Mouse (Mus musculus) hindbrain, embryonic 16.5 days (tissue): ENCODE measurements around the gene Kcne1. TPM values are rescaled to one million over a fixed set of nuclear protein-coding genes. Genes with fewer than 3 reads are reported as not detected.
A peak's percentile ranks its signal among the peaks of the same experiment; 100 is the strongest.

Source experiments
- ATAC-seq: fragments of 200-750 bp; cut with Nextera tagmentation; 2 replicates; pipeline ENCODE4 v1.8.0; 2017; ENCODE audit warnings: moderate TSS enrichment, moderate library complexity
- H3K27ac ChIP-seq: fragments of 300-500 bp; sonication (generic); 2 replicates; pipeline ENCODE4 v1.5.1; 2014; ENCODE audit warnings: low read depth, mild to moderate bottlenecking, control low read depth, low read length, moderate library complexity
- H3K27me3 ChIP-seq: fragments of 300-500 bp; sonication (generic); replicated peaks from 2 replicates; pipeline ENCODE4 v1.6.1; 2014; ENCODE audit warnings: low read length; ENCODE audit not compliant: control insufficient read depth, insufficient read depth
- H3K36me3 ChIP-seq: fragments of 300-500 bp; sonication (generic); 2 replicates; pipeline ENCODE4 v1.6.1; 2014; ENCODE audit warnings: mild to moderate bottlenecking, low read length, moderate library complexity, mixed read lengths; ENCODE audit not compliant: control insufficient read depth, insufficient read depth
- H3K4me1 ChIP-seq: fragments of 300-500 bp; sonication (generic); 2 replicates; pipeline ENCODE4 v1.6.1; 2014; ENCODE audit warnings: low read depth, low read length; ENCODE audit not compliant: control insufficient read depth, insufficient read depth
- H3K4me2 ChIP-seq: fragments of 300-500 bp; sonication (generic); 2 replicates; pipeline ENCODE4 v1.6.1; 2014; ENCODE audit warnings: mild to moderate bottlenecking, low read length, control low read depth, moderate library complexity
- H3K4me3 ChIP-seq: fragments of 300-500 bp; sonication (generic); 2 replicates; pipeline ENCODE4 v1.5.1; 2014; ENCODE audit warnings: mild to moderate bottlenecking, low read length, control low read depth, moderate library complexity
- H3K9ac ChIP-seq: fragments of 300-500 bp; sonication (generic); 2 replicates; pipeline ENCODE4 v1.6.1; 2014; ENCODE audit warnings: low read depth, mild to moderate bottlenecking, control low read depth, low read length, moderate library complexity
- H3K9me3 ChIP-seq: fragments of 300-500 bp; sonication (generic); 2 replicates; pipeline ENCODE4 v1.6.1; 2014; ENCODE audit warnings: mild to moderate bottlenecking, low read length, moderate library complexity; ENCODE audit not compliant: control insufficient read depth
- WGBS: fragments of 180-500 bp; shearing (Covaris S2); extraction: QIAGEN DNeasy Blood & Tissue Kit; methylation state at CpG from one replicate; pipeline ENCODE4 v1.1.7; 2014; 5-methylcytosine and 5-hydroxymethylcytosine counted together
- polyA plus RNA-seq: library from polyadenylated mRNA; unstranded; fragments of >200 nt; fragmentation: Nextera tagmentation; extraction: Ambion mirVana; gene quantifications from 2 replicates; pipeline ENCODE4 v1.2.1, GENCODE M21; 2015

Kcne1 gene
- polyA plus RNA-seq, 1 experiment from 2014 or later, result 0.28 TPM

- Histone ChIP-seq H3K9ac (no peak overlapping the region), H3K36me3 (peaks cover 14% of the 10 kb centered on the region), H3K4me1 (peaks cover 30% of the 10 kb centered on the region), H3K4me2 (no peak overlapping the region; the same call in 1 of the 2 replicates), H3K27me3 (no peaks in the 10 kb centered on the region), H3K9me3 (no peaks in the 10 kb centered on the region), H3K4me3 (no peak overlapping the region), H3K27ac (no peak overlapping the region)
- WGBS, result 57% methylated on average over 10 of the region's 10 CpGs
- ATAC-seq, result no peak
Measured at GRCm38 (mm10) chr16:92397745-92398573, 38.7 kb upstream of the Kcne1 start.

- no peaks in the 10 kb centered on the region; the same call in none of the 2 replicates for H3K4me1 ChIP-seq
- H3K27me3 ChIP-seq, result no peaks in the 10 kb centered on the region
- H3K4me2 ChIP-seq, result no peak overlapping the region
- no peak for ATAC-seq
- peaks cover 22% of the 10 kb centered on the region for H3K36me3 ChIP-seq
- no peaks in the 10 kb centered on the region for H3K9me3 ChIP-seq
- H3K9ac ChIP-seq, result no peak overlapping the region
- H3K4me3 ChIP-seq, result no peak overlapping the region
- no peak overlapping the region for H3K27ac ChIP-seq
- 100% methylated on average over 3 of the region's 3 CpGs for WGBS
Measured at GRCm38 (mm10) chr16:92393732-92394131, 34.5 kb upstream of the Kcne1 start.

DNA sequence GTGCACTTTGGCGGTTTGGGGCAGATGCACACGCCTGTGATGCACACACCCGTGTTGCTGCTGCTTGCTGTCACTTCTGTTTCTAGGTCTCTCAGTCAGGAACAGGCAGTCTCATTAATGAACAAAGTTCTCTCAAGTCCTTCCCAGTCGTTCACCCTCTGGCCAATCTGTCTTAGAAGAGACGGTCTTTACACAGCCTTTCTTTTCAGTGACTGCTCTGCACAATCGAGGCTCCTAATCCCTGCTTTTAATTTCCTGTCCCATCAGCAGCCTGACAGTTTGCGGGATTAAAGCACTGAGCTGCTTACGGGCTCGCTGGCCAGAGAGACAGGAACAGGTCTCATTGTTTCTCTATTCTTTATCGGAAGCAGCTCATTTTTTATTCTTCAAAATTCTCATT lies 28.4 kb upstream of the Kcne1 start:
- Histone ChIP-seq H3K9me3 (no peaks in the 10 kb centered on the region), H3K4me2 (no peak overlapping the region), H3K36me3 (peaks cover 9% of the 10 kb centered on the region; the same call in 1 of the 2 replicates), H3K9ac (no peak overlapping the region), H3K27ac (no peak overlapping the region), H3K4me1 (peaks cover under 1% of the 10 kb centered on the region), H3K27me3 (no peaks in the 10 kb centered on the region), H3K4me3 (no peak overlapping the region)
- WGBS, result 49% methylated on average over 10 of the region's 10 CpGs
- no peak for ATAC-seq

DNA sequence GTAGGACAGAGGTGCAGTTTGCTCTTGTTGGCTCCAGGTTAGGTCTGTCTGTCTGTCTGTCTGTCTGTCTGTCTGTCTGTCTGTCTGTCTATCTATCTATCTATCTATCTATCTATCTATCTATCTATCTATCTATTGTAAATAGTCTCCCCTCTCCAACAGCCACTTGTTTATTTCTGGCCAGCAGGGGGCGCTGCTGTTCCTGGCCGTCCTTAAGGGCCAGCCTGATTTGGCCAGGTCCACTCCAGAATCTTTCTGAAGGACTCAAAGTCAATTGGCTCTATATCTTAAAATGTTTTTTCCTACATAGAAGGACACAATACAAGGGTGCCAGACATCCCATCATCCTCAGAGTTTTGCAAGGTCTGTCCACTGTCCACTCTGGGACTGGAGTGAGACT lies 25.8 kb upstream of the Kcne1 start:
- Histone ChIP-seq H3K4me3 (no peak overlapping the region), H3K36me3 (no peaks in the 10 kb centered on the region), H3K4me1 (peaks cover 7% of the 10 kb centered on the region), H3K9me3 (no peaks in the 10 kb centered on the region), H3K9ac (no peak overlapping the region), H3K4me2 (no peak overlapping the region), H3K27me3 (no peaks in the 10 kb centered on the region), H3K27ac (no peak overlapping the region)
- ATAC-seq, result no peak
- 2% methylated on average over 2 of the region's 2 CpGs for WGBS

DNA sequence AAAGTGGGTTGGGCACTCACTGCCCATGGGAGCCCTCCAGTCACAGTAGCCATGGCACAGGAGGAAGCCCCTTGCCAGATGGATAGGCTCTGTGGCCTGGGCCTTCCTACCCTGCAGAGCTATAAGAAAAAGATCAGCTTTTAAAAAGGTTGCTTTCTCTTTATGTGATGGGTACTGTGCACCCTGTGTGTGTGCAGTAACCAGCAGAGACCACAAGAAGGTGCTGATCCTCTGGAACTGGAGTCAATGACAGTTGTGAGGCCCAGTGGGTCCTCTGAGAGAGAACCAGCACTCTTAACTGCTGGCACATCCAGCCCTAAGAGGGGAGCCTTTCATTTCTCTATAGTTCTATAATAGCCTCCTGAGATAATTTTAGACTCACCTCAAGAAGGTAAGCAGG lies 24.1 kb upstream of the Kcne1 start:
- Histone ChIP-seq H3K27me3 (no peaks in the 10 kb centered on the region), H3K27ac (no peak overlapping the region), H3K36me3 (no peaks in the 10 kb centered on the region), H3K9ac (no peak overlapping the region), H3K4me1 (peaks cover 7% of the 10 kb centered on the region), H3K9me3 (no peaks in the 10 kb centered on the region), H3K4me2 (no peak overlapping the region), H3K4me3 (no peak overlapping the region)
- ATAC-seq, result no peak

DNA sequence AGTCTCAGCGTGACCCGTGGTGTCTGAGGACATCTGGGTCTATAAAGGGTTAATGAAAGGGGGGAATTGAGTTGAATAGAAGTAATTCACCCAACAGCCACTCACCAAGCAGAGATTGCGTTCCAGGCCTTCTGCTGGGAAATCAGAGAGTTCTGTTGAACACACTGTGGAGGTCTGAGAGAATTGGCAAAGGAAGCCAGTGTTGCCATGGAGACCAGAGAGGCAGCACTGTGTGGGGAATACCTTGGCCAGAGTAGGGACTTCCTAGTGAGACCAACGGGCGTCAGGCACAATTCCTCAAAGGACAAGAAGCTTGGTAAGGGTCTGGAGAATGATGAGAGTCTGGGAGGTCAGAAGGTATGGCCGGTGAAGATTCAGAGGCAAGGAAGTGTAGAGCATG lies 23.2 kb upstream of the Kcne1 start:
- Histone ChIP-seq H3K4me3 (no peak overlapping the region), H3K27me3 (no peaks in the 10 kb centered on the region), H3K4me1 (peaks cover 7% of the 10 kb centered on the region), H3K9me3 (no peaks in the 10 kb centered on the region), H3K36me3 (no peaks in the 10 kb centered on the region), H3K9ac (no peak overlapping the region), H3K4me2 (no peak overlapping the region), H3K27ac (no peak overlapping the region)
- ATAC-seq, result peak; percentile 91
- 32% methylated on average over 6 of the region's 6 CpGs for WGBS

DNA sequence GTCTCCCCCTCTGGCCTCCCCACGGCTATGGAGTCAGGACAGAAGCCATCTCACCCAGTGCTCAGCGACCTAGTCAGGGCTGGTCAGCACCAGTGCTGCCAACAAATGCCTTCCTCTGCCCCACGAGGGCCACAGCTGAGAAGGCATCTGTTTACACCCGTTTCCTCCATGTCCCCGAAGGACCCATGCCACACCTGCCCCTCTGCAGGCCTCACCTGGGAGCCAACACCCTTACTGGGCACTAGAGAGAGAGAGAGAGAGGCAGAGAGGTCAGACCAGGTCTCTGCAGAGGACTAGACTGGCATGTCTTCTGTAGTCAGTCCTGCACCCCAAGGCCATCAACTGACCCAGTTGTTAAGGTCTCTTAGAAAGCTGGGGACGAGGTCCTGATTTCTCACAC lies 21.8 kb upstream of the Kcne1 start:
- Histone ChIP-seq H3K4me2 (no peak overlapping the region), H3K27me3 (no peaks in the 10 kb centered on the region), H3K9me3 (no peaks in the 10 kb centered on the region), H3K4me1 (peaks cover 7% of the 10 kb centered on the region), H3K36me3 (no peaks in the 10 kb centered on the region), H3K9ac (no peak overlapping the region), H3K4me3 (no peak overlapping the region), H3K27ac (no peak overlapping the region)
- WGBS, result 85% methylated on average over 6 of the region's 6 CpGs
- ATAC-seq, result no peak

DNA sequence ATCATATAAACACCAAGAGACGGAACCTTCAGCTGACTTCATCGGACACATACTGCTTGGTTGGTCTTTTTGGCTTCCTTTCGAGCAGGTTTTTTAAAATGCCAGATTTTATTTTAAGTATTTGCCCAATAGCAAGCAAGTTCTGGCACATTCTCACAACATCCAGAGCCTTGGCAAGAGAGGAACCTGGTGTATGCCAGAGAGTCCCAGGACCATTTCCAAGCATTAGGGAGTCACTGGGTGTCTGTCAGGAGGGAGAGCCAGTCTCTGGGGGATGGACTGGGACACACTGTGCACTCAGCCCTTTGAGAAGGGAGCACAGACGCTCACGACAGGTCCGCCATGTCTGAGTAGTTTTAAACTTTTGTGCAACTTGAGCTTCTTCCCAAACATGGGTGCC lies 17.7 kb upstream of the Kcne1 start:
- ATAC-seq, result no peak
- Histone ChIP-seq H3K36me3 (no peaks in the 10 kb centered on the region), H3K4me1 (peaks cover 4% of the 10 kb centered on the region; the same call in 1 of the 2 replicates), H3K27ac (no peak overlapping the region), H3K9me3 (no peaks in the 10 kb centered on the region), H3K4me2 (no peak overlapping the region), H3K9ac (no peak overlapping the region), H3K4me3 (no peak overlapping the region), H3K27me3 (no peaks in the 10 kb centered on the region)
- 93% methylated on average over 6 of the region's 6 CpGs for WGBS

DNA sequence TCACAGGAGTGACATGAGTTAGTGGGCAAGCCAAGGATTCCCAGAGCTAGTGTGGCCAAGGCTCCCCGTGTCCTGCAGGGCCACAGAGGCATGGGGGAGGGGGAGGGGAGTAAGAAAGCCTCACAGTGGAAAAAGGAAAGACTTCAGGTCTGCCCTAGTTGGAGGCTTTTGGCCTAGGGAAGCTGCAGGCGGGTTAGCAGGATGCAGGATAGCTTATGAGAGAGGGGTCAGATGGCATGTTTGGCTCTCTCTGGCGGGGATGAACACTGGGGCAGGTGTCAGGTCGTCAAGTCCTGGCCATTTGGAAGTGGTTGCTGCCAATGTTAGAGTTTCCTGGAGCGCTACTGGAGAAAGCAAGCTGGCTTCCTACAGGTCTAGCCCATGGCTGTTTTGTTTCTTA lies 12.4 kb upstream of the Kcne1 start:
- H3K27me3 ChIP-seq, result no peaks in the 10 kb centered on the region
- peaks cover 7% of the 10 kb centered on the region; the same call in 1 of the 2 replicates for H3K4me1 ChIP-seq
- 44% methylated on average over 5 of the region's 5 CpGs for WGBS
- H3K4me2 ChIP-seq, result no peak overlapping the region
- no peaks in the 10 kb centered on the region for H3K36me3 ChIP-seq
- no peak overlapping the region for H3K9ac ChIP-seq
- no peak for ATAC-seq
- no peaks in the 10 kb centered on the region for H3K9me3 ChIP-seq
- H3K27ac ChIP-seq, result no peak overlapping the region
- H3K4me3 ChIP-seq, result no peak overlapping the region
